Mouse (Mus musculus): ENCODE measurements at regions not wholly inside any gene's neighbourhood (a gene's known extent, or its start where the extent isn't known, plus 50 kb on each side); places are given as distances from the start of the nearest gene placed in this dataset.

- no peak overlapping the region for H3K9ac ChIP-seq (ENCODE audit: insufficient read depth, low read depth)
- no peaks in the 10 kb centered on the region for H3K36me3 ChIP-seq (replicated peaks in 1 of 2; ENCODE audit: control insufficient read depth in 1 of 2, insufficient read depth in 1 of 2, low read length in 1 of 2)
- no peak overlapping the region for H3K27ac ChIP-seq (ENCODE audit: insufficient read depth, low read depth)
- H3K27me3 ChIP-seq (replicated peaks) = no peaks in the 10 kb centered on the region
- H3K4me1 ChIP-seq (ENCODE audit: control insufficient read depth in 1 of 2, insufficient read depth in 2 of 2) = peaks cover 2 to 23% of the 10 kb centered on the region in 2 experiments; a peak in 2 of 4 replicates
- DNase-seq (ENCODE audit: extremely low read depth) = no peak
- no peaks in the 10 kb centered on the region for H3K9me3 ChIP-seq (replicated peaks; ENCODE audit: low read length)
- no peaks in the 10 kb centered on the region for H3K79me2 ChIP-seq (replicated peaks; ENCODE audit: control insufficient read depth, extremely low read depth, insufficient read depth, poor library complexity, severe bottlenecking)
- in situ Hi-C loops (cut with MboI; ENCODE audit: low pct_ligation_motif_present, low pct_unique_long_range_greater_than_20kb, low sequenced_read_pairs) = no loop called here
- no peak overlapping the region for H3K4me3 ChIP-seq (replicated peaks in 1 of 3; ENCODE audit: low read depth in 2 of 3, low read length in 2 of 3, poor library complexity in 1 of 3)
- TF ChIP-seq MAZ (IDR thresholded peaks at IDR 0.05; ENCODE audit: low read depth, low read length) (no peak), JUND (conservative IDR thresholded peaks at IDR 0.05; ENCODE audit: low read depth, low read length) (no peak), E2F4 (IDR thresholded peaks at IDR 0.05; ENCODE audit: insufficient replicate concordance, low read depth, low read length) (no peak), ZNF384 (IDR thresholded peaks at IDR 0.05; ENCODE audit: low read depth, low read length) (0 out of 2 replicates have a peak, but pooled peaks have one; percentile 23), MXI1 (IDR thresholded peaks at IDR 0.05; ENCODE audit: low read depth, low read length) (no peak), ZKSCAN1 (IDR thresholded peaks at IDR 0.05; ENCODE audit: borderline replicate concordance, low read depth, low read length) (no peak)
- dilution Hi-C loops (cut with MboI; ENCODE audit: extremely low pct_ligation_motif_present, extremely low pct_unique_long_range_greater_than_20kb, low sequenced_read_pairs) = no loop called here
- no peak overlapping the region for H3K4me2 ChIP-seq (ENCODE audit: insufficient read depth, low read depth, poor library complexity, severe bottlenecking)
Observed at GRCm38 (mm10) chr7:49688521-49689399, 52.1 kb upstream of the Dbx1 start.

DNA sequence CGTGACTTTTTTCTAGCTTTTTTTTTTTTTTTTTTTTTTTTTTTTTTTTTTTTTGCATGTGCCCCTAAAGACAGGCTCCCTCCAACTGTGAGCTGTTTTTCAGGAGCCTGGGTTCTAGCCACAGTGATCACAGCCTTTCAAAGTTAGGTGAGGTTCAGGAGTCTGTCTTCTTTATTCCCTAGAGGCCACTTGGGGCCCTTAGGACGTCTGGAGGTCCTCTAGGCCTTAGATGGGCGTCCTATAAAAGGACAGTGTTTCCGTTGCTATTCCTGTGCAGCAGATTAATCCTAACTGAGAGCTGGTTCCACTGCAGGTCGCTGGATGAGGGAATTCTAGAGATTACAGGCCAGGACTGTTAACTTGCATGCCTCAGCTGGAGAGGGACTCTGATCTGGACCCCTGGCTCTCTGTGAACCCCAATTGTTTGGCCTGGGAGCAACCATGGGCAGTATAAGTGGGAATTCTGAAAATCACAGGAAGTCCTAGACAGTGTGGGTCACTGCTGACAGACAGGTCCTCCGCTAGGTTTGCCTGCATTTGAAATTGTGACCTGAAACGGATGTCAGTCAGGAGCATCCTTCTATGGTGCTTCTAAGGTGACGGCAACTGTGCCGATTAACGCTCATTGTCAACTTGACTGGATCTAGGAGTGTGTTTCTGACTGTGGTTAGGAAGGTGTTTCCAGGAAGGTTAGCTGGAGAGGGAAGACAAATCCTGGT lies 51.2 kb upstream of the Dbx1 start:
- Histone ChIP-seq H3K79me2 (replicated peaks; ENCODE audit: control insufficient read depth, extremely low read depth, insufficient read depth, poor library complexity, severe bottlenecking) (no peaks in the 10 kb centered on the region), H3K27ac (ENCODE audit: insufficient read depth, low read depth) (no peak overlapping the region), H3K9me3 (replicated peaks; ENCODE audit: low read length) (no peaks in the 10 kb centered on the region), H3K9ac (ENCODE audit: insufficient read depth, low read depth) (no peak overlapping the region), H3K27me3 (replicated peaks) (no peaks in the 10 kb centered on the region), H3K4me3 (replicated peaks in 1 of 3; ENCODE audit: low read depth in 2 of 3, low read length in 2 of 3, poor library complexity in 1 of 3) (no peak overlapping the region), H3K4me1 (ENCODE audit: control insufficient read depth in 1 of 2, insufficient read depth in 2 of 2) (peaks cover 2 to 23% of the 10 kb centered on the region in 2 experiments; a peak in 2 of 4 replicates), H3K36me3 (replicated peaks in 1 of 2; ENCODE audit: control insufficient read depth in 1 of 2, insufficient read depth in 1 of 2, low read length in 1 of 2) (no peaks in the 10 kb centered on the region), H3K4me2 (ENCODE audit: insufficient read depth, low read depth, poor library complexity, severe bottlenecking) (no peak overlapping the region)
- no peak for DNase-seq (ENCODE audit: extremely low read depth)
- TF ChIP-seq POLR2AphosphoS2 (IDR thresholded peaks at IDR 0.05; ENCODE audit: low read depth, low read length) (no peak), NRF1 (IDR thresholded peaks at IDR 0.05; ENCODE audit: low read depth, low read length) (no peak), RCOR1 (conservative IDR thresholded peaks at IDR 0.05; ENCODE audit: low read depth, low read length) (no peak), ZC3H11A (IDR thresholded peaks at IDR 0.05; ENCODE audit: low read depth, low read length) (no peak), IRF4 (IDR thresholded peaks at IDR 0.05; ENCODE audit: low read depth, low read length) (no peak), CTCF (conservative IDR thresholded peaks at IDR 0.05 in 1 of 2, IDR thresholded peaks at IDR 0.05 in 1 of 2; ENCODE audit: low read depth in 2 of 2, low read length in 2 of 2) (no peak), TCF12 (IDR thresholded peaks at IDR 0.05; ENCODE audit: low read depth, low read length) (no peak), USF1 (IDR thresholded peaks at IDR 0.05; ENCODE audit: low read depth, low read length) (no peak), JUN (IDR thresholded peaks at IDR 0.05; ENCODE audit: insufficient read depth, low read depth, low read length) (no peak), KAT2A (IDR thresholded peaks at IDR 0.05; ENCODE audit: insufficient replicate concordance, low read length) (no peak), PAX5 (IDR thresholded peaks at IDR 0.05; ENCODE audit: low read length) (no peak), ZNF384 (IDR thresholded peaks at IDR 0.05; ENCODE audit: low read depth, low read length) (no peak), RAD21 (IDR thresholded peaks at IDR 0.05; ENCODE audit: low read depth, low read length) (no peak), MEF2A (IDR thresholded peaks at IDR 0.05; ENCODE audit: borderline replicate concordance, low read depth, low read length) (no peak), MXI1 (IDR thresholded peaks at IDR 0.05; ENCODE audit: low read depth, low read length) (no peak), JUND (conservative IDR thresholded peaks at IDR 0.05; ENCODE audit: low read depth, low read length) (no peak), EP300 (IDR thresholded peaks at IDR 0.05; ENCODE audit: low read length) (no peak), GABPA (IDR thresholded peaks at IDR 0.05; ENCODE audit: insufficient replicate concordance, low read depth, low read length) (no peak)
- dilution Hi-C loops (cut with MboI; ENCODE audit: extremely low pct_ligation_motif_present, extremely low pct_unique_long_range_greater_than_20kb, low sequenced_read_pairs) = no loop called here
- in situ Hi-C loops (cut with MboI; ENCODE audit: low pct_ligation_motif_present, low pct_unique_long_range_greater_than_20kb, low sequenced_read_pairs) = no loop called here

Data from CH12.LX (cell line).